Mouse (Mus musculus) spleen, adult 2 months (tissue): ENCODE measurements around the gene Als2cl. TPM values are rescaled to one million over a fixed set of nuclear protein-coding genes. Genes with fewer than 3 reads are reported as not detected.
A peak's percentile ranks its signal among the peaks of the same experiment; 100 is the strongest.

ENCODE experiments used
- DNase-seq, 2 experiments: peaks; one replicate each; pipeline versions ENCODE4 v3.0.0 to v3.0.0-alpha.2; 2012 to 2021; ENCODE audit warnings: low spot score in 2 of 2, low read depth in 1 of 2
- H3K27ac ChIP-seq: fragments of 200-500 bp; 2 replicates; pipeline ENCODE4 v1.5.1; 2012; ENCODE audit warnings: low read length, inconsistent platforms; ENCODE audit not compliant: insufficient read depth
- H3K27me3 ChIP-seq: fragments of 200-500 bp; 2 replicates; pipeline ENCODE4 v1.6.1; 2012; ENCODE audit warnings: mild to moderate bottlenecking, moderate library complexity, low read length, inconsistent platforms; ENCODE audit not compliant: control insufficient read depth, insufficient read depth
- H3K36me3 ChIP-seq: fragments of 200-500 bp; 2 replicates; pipeline ENCODE4 v1.6.1; 2012; ENCODE audit warnings: mild to moderate bottlenecking, low read length, inconsistent platforms; ENCODE audit not compliant: control insufficient read depth, insufficient read depth
- H3K4me1 ChIP-seq: fragments of 200-500 bp; 2 replicates; pipeline ENCODE4 v1.6.1; 2011; ENCODE audit warnings: inconsistent platforms; ENCODE audit not compliant: control insufficient read depth, insufficient read depth, insufficient read length
- H3K4me3 ChIP-seq: fragments of 200-500 bp; 2 replicates; pipeline ENCODE4 v1.5.1; 2011; ENCODE audit warnings: mild to moderate bottlenecking, inconsistent platforms; ENCODE audit not compliant: insufficient read depth, insufficient read length; ENCODE audit errors: extremely low read depth
- CTCF ChIP-seq: fragments of 200-500 bp; IDR thresholded peaks from 2 replicates; pipeline ENCODE4 v1.5.1; 2011; ENCODE audit warnings: mild to moderate bottlenecking, inconsistent platforms; ENCODE audit not compliant: insufficient read depth, insufficient read length, insufficient replicate concordance; ENCODE audit errors: extremely low read depth
- POLR2A ChIP-seq: fragments of 200-500 bp; IDR thresholded peaks from 2 replicates; pipeline ENCODE4 v1.6.1; 2011; ENCODE audit warnings: low read depth, low read length, inconsistent platforms
- WGBS: fragments of 180-500 bp; shearing (Covaris S2); methylation state at CpG from one replicate; pipeline ENCODE4 v1.1.7; 2018; 5-methylcytosine and 5-hydroxymethylcytosine counted together
- polyA plus RNA-seq: library from polyadenylated mRNA; depleted of rRNA; stranded (reverse); fragments of >200 nt; gene quantifications from 2 replicates; pipeline ENCODE4 v1.2.3, GENCODE M21; 2012

The Als2cl gene
- polyA plus RNA-seq, 1 experiment, result 64.3 TPM

GRCm38 (mm10) chr9:110914631-110915236 is 35.1 kb downstream of the Als2cl start:
- no peak overlapping the region for H3K27ac ChIP-seq
- DNase-seq, result no peak
- H3K4me3 ChIP-seq, result no peak overlapping the region
- 79% methylated on average over 21 of the region's 21 CpGs for WGBS
- H3K4me1 ChIP-seq, result peaks cover 2% of the 10 kb centered on the region; the same call in 1 of the 2 replicates
- no peaks in the 10 kb centered on the region for H3K27me3 ChIP-seq
- no peaks in the 10 kb centered on the region for H3K36me3 ChIP-seq
- no peak for TF ChIP-seq POLR2A
- no peak for TF ChIP-seq CTCF

- no peaks in the 10 kb centered on the region for H3K27me3 ChIP-seq
- TF ChIP-seq POLR2A, result no peak
- no peak for TF ChIP-seq CTCF
- no peak overlapping the region for H3K4me3 ChIP-seq
- no peaks in the 10 kb centered on the region; the same call in 1 of the 2 replicates for H3K4me1 ChIP-seq
- DNase-seq, result no peak
- no peaks in the 10 kb centered on the region for H3K36me3 ChIP-seq
- 9% methylated on average over 8 of the region's 8 CpGs for WGBS
- H3K27ac ChIP-seq, result peak overlapping the region; percentile 8; the same call in 1 of the 2 replicates
Observed at GRCm38 (mm10) chr9:110915466-110915865, 35.8 kb downstream of the Als2cl start.

GRCm38 (mm10) chr9:110916786-110917185 is 37.1 kb downstream of the Als2cl start, which contains the start of gene Fam240a:
Gene Fam240a, minus strand, starts transcription at chr9:110916861.
- 78% methylated on average over 7 of the region's 7 CpGs for WGBS
- Histone ChIP-seq H3K27ac (peak within 1 kb of the TSS; percentile 18), H3K36me3 (no peaks in the 10 kb centered on the region), H3K4me3 (no peak within 1 kb of the TSS), H3K27me3 (no peaks in the 10 kb centered on the region), H3K4me1 (no peaks in the 10 kb centered on the region; the same call in none of the 2 replicates)
- TF ChIP-seq POLR2A (no peak), CTCF (no peak)
- DNase-seq, result no peak

GRCm38 (mm10) chr9:110920665-110921419 is 41.2 kb downstream of the Als2cl start:
- DNase-seq, result no peak
- Histone ChIP-seq H3K27me3 (no peaks in the 10 kb centered on the region), H3K4me3 (no peak overlapping the region), H3K36me3 (no peaks in the 10 kb centered on the region), H3K27ac (peak overlapping the region; percentile 60), H3K4me1 (no peaks in the 10 kb centered on the region; the same call in none of the 2 replicates)
- no peak for TF ChIP-seq POLR2A
- no peak for TF ChIP-seq CTCF
- 54% methylated on average over 15 of the region's 15 CpGs for WGBS

- Histone ChIP-seq H3K4me1 (no peaks in the 10 kb centered on the region; the same call in 1 of the 2 replicates), H3K36me3 (no peaks in the 10 kb centered on the region), H3K27ac (no peak overlapping the region), H3K4me3 (no peak overlapping the region), H3K27me3 (no peaks in the 10 kb centered on the region)
- DNase-seq, result peak; percentile 21 to 45
- 23% methylated on average over 7 of the region's 7 CpGs for WGBS
- TF ChIP-seq POLR2A (no peak), CTCF (peak; percentile 83; the same call in 1 of the 2 replicates)
Observed at GRCm38 (mm10) chr9:110922759-110923158, 43.1 kb downstream of the Als2cl start.

- Histone ChIP-seq H3K4me3 (no peak overlapping the region), H3K4me1 (no peaks in the 10 kb centered on the region), H3K36me3 (no peaks in the 10 kb centered on the region), H3K27me3 (no peaks in the 10 kb centered on the region), H3K27ac (no peak overlapping the region)
- no peak for DNase-seq
- WGBS, result 63% methylated on average over 6 of the region's 6 CpGs
- TF ChIP-seq CTCF (no peak), POLR2A (no peak)
Observed at GRCm38 (mm10) chr9:110931573-110931972, 51.9 kb downstream of the Als2cl start.

GRCm38 (mm10) chr9:110933850-110934437 is 54.3 kb downstream of the Als2cl start:
- no peaks in the 10 kb centered on the region for H3K4me1 ChIP-seq
- no peaks in the 10 kb centered on the region for H3K36me3 ChIP-seq
- 93% methylated on average over 12 of the region's 12 CpGs for WGBS
- DNase-seq, result no peak
- no peak overlapping the region for H3K4me3 ChIP-seq
- TF ChIP-seq POLR2A, result no peak
- no peak for TF ChIP-seq CTCF
- no peak overlapping the region for H3K27ac ChIP-seq
- no peaks in the 10 kb centered on the region for H3K27me3 ChIP-seq
